Mouse (Mus musculus): ENCODE data around the gene Pxk. TPM values are rescaled to one million over a fixed set of nuclear protein-coding genes. Genes with fewer than 3 reads are reported as not detected.
A peak's percentile ranks its signal among the peaks of the same experiment; 100 is the strongest.

Pxk gene
- polyA plus RNA-seq, 1 experiment from 2014 or later, result 15.7 TPM

GRCm38 (mm10) chr14:8098687-8098995 lies 630 bp downstream of the Pxk start:
- no peak for TF ChIP-seq CTCF (IDR thresholded peaks at IDR 0.05; ENCODE audit: low read depth)
- no peak for TF ChIP-seq EP300 (IDR thresholded peaks at IDR 0.05; ENCODE audit: low read depth)
- WGBS (ENCODE audit: insufficient replicate concordance), result 3% methylated on average over 5 of the region's 5 CpGs

GRCm38 (mm10) chr14:8099561-8100021 lies 1.6 kb downstream of the Pxk start:
- peak; percentile 53 for ATAC-seq
- WGBS (ENCODE audit: insufficient replicate concordance), result 20% methylated on average over 10 of the region's 10 CpGs
- Histone ChIP-seq H3K27ac (ENCODE audit: low read depth) (peak overlapping the region; percentile 86), H3K9me3 (ENCODE audit: low read length) (no peaks in the 10 kb centered on the region), H3K4me3 (ENCODE audit: low read depth, low read length) (peak overlapping the region; percentile 76), H3K4me2 (ENCODE audit: low read depth, low read length) (peak overlapping the region; percentile 67), H3K4me1 (ENCODE audit: insufficient read depth) (peaks cover 35% of the 10 kb centered on the region), H3K9ac (replicated peaks) (0 out of 2 replicates have a peak overlapping the region, but pooled peaks have one; percentile 6), H3K27me3 (ENCODE audit: insufficient read depth, low read length) (no peaks in the 10 kb centered on the region), H3K36me3 (replicated peaks; ENCODE audit: insufficient read depth, low read length) (no peaks in the 10 kb centered on the region)
- TF ChIP-seq EP300 (IDR thresholded peaks at IDR 0.05; ENCODE audit: low read depth), result peak; percentile 28; the same call in 1 of the 2 replicates
- TF ChIP-seq CTCF (IDR thresholded peaks at IDR 0.05; ENCODE audit: low read depth), result no peak
- peak; percentile 47 for DNase-seq

More at GRCm38 (mm10) chr14:8098687-8098995, 630 bp downstream of the Pxk start:
- DNase-seq (no peak), ATAC-seq (no peak)
- peak overlapping the region; percentile 76 for H3K4me3 ChIP-seq (ENCODE audit: low read depth, low read length)
- no peaks in the 10 kb centered on the region for H3K36me3 ChIP-seq (replicated peaks; ENCODE audit: insufficient read depth, low read length)
- peak overlapping the region; percentile 85 for H3K9ac ChIP-seq (replicated peaks)
- no peaks in the 10 kb centered on the region for H3K9me3 ChIP-seq (ENCODE audit: low read length)
- peak overlapping the region; percentile 86 for H3K27ac ChIP-seq (ENCODE audit: low read depth)
- no peaks in the 10 kb centered on the region for H3K27me3 ChIP-seq (ENCODE audit: insufficient read depth, low read length)
- peak overlapping the region; percentile 67 for H3K4me2 ChIP-seq (ENCODE audit: low read depth, low read length)
- peaks cover 35% of the 10 kb centered on the region for H3K4me1 ChIP-seq (ENCODE audit: insufficient read depth)

- Histone ChIP-seq H3K27me3 (ENCODE audit: insufficient read depth, low read length) (no peaks in the 10 kb centered on the region), H3K36me3 (replicated peaks; ENCODE audit: insufficient read depth, low read length) (no peaks in the 10 kb centered on the region; the same call in 1 of the 2 replicates), H3K4me2 (ENCODE audit: low read depth, low read length) (no peak overlapping the region), H3K9me3 (ENCODE audit: low read length) (no peaks in the 10 kb centered on the region), H3K9ac (replicated peaks) (no peak overlapping the region), H3K4me1 (ENCODE audit: insufficient read depth) (peaks cover 22% of the 10 kb centered on the region), H3K27ac (ENCODE audit: low read depth) (no peak overlapping the region), H3K4me3 (ENCODE audit: low read depth, low read length) (no peak overlapping the region)
- 80% methylated on average over 8 of the region's 8 CpGs for WGBS (ENCODE audit: insufficient replicate concordance)
- ATAC-seq (no peak), DNase-seq (no peak)
- TF ChIP-seq CTCF (IDR thresholded peaks at IDR 0.05; ENCODE audit: low read depth) (no peak), EP300 (IDR thresholded peaks at IDR 0.05; ENCODE audit: low read depth) (no peak)
These were observed 3.9 kb downstream of the Pxk start for GRCm38 (mm10) chr14:8101886-8102285.

DNA sequence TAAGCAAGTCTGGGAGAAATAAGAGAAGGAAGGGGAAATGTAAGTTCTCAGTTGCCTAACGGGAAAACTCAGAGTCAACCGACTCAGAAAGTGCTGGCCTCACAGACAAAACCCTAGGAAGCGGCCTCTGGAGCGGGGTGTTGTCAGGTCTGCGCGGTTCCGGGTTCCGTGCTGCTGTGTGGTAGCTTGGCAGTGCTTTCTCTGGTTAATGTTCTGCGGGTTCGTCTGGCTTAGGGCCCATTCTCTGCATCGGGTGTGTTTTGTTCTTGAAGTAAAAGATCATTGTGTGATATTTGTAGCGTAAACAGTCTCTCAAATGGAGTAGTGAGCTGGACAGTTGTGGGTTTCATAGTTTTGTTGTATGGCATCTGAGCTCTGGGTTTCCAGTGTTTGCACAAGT lies 4.7 kb downstream of the Pxk start:
- DNase-seq (peak; percentile 66), ATAC-seq (0 out of 2 replicates have a peak, but pooled peaks have one; percentile 14)
- TF ChIP-seq EP300 (IDR thresholded peaks at IDR 0.05; ENCODE audit: low read depth) (no peak), CTCF (IDR thresholded peaks at IDR 0.05; ENCODE audit: low read depth) (no peak)
- Histone ChIP-seq H3K4me2 (ENCODE audit: low read depth, low read length) (peak overlapping the region; percentile 48), H3K27ac (ENCODE audit: low read depth) (peak overlapping the region; percentile 2), H3K36me3 (replicated peaks; ENCODE audit: insufficient read depth, low read length) (no peaks in the 10 kb centered on the region; the same call in 1 of the 2 replicates), H3K9me3 (ENCODE audit: low read length) (no peaks in the 10 kb centered on the region), H3K4me3 (ENCODE audit: low read depth, low read length) (no peak overlapping the region), H3K4me1 (ENCODE audit: insufficient read depth) (peaks cover 22% of the 10 kb centered on the region), H3K9ac (replicated peaks) (no peak overlapping the region), H3K27me3 (ENCODE audit: insufficient read depth, low read length) (no peaks in the 10 kb centered on the region)
- WGBS (ENCODE audit: insufficient replicate concordance), result 59% methylated on average over 12 of the region's 12 CpGs

DNA sequence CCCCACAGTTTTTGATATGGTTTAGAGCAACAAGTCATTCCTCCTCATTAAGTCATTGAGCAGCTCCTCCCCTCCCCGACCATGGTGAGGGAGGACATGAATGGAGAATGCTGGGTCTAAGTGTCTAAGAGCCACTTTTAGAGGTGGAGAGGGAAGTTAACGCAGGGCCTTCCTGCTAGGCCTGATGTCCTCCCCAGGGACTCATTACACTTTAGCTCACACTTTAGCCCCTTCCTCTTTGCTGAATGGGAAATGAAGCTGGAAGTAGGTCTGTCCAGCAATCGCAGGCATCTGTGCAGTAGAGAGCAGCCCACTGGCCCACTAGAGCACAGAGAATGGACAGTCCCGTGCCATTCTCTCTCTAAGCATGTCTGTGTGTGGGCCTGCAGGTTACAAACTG lies 10.0 kb downstream of the Pxk start:
- Histone ChIP-seq H3K27me3 (ENCODE audit: insufficient read depth, low read length) (no peaks in the 10 kb centered on the region), H3K27ac (ENCODE audit: low read depth) (no peak overlapping the region), H3K4me3 (ENCODE audit: low read depth, low read length) (no peak overlapping the region), H3K4me1 (ENCODE audit: insufficient read depth) (peaks cover 13% of the 10 kb centered on the region), H3K9ac (replicated peaks) (no peak overlapping the region), H3K9me3 (ENCODE audit: low read length) (no peaks in the 10 kb centered on the region), H3K4me2 (ENCODE audit: low read depth, low read length) (no peak overlapping the region), H3K36me3 (replicated peaks; ENCODE audit: insufficient read depth, low read length) (peaks cover 5% of the 10 kb centered on the region)
- no peak for TF ChIP-seq CTCF (IDR thresholded peaks at IDR 0.05; ENCODE audit: low read depth)
- no peak for TF ChIP-seq EP300 (IDR thresholded peaks at IDR 0.05; ENCODE audit: low read depth)
- 63% methylated on average over 4 of the region's 4 CpGs for WGBS (ENCODE audit: insufficient replicate concordance)
- ATAC-seq, result no peak
- no peak for DNase-seq

- ATAC-seq (no peak), DNase-seq (no peak)
- WGBS (ENCODE audit: insufficient replicate concordance), result 72% methylated on average over 1 of the region's 1 CpGs
- Histone ChIP-seq H3K4me1 (ENCODE audit: insufficient read depth) (peaks cover 11% of the 10 kb centered on the region; the same call in 1 of the 2 replicates), H3K27me3 (ENCODE audit: insufficient read depth, low read length) (no peaks in the 10 kb centered on the region), H3K4me3 (ENCODE audit: low read depth, low read length) (no peak overlapping the region), H3K27ac (ENCODE audit: low read depth) (no peak overlapping the region), H3K4me2 (ENCODE audit: low read depth, low read length) (no peak overlapping the region), H3K9ac (replicated peaks) (no peak overlapping the region), H3K9me3 (ENCODE audit: low read length) (no peaks in the 10 kb centered on the region), H3K36me3 (replicated peaks; ENCODE audit: insufficient read depth, low read length) (peaks cover 5% of the 10 kb centered on the region)
- TF ChIP-seq EP300 (IDR thresholded peaks at IDR 0.05; ENCODE audit: low read depth), result no peak
- TF ChIP-seq CTCF (IDR thresholded peaks at IDR 0.05; ENCODE audit: low read depth), result no peak
These were observed 11.0 kb downstream of the Pxk start for GRCm38 (mm10) chr14:8108976-8109375.

Data from liver, postnatal 0 days (tissue).